Mouse (Mus musculus): ENCODE results near the gene Slc31a2. TPM values are rescaled to one million over a fixed set of nuclear protein-coding genes. Genes with fewer than 3 reads are reported as not detected.

The Slc31a2 gene
- total and polyA plus RNA-seq, 3 experiments: 6.2 to 8.6 (median 6.9) TPM

DNA sequence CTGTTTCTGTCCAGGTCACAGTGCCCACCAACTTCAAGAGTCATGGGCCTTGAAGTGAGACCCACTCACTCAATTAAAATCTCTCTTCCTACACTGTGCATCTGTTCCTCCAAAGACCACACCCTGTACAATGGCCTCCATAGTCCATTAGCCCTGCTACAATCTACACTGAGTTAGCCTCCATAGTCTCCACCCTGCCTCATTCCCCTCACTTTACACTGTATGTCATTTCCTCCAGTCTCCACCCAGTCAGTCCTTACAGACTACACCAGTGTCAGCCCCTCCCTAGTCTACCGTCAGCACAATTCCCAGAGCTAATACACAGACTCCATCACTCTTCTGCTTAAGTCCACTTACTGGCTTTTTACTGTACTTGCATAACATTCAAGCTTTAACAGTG is 40.9 kb downstream of the Slc31a2 start:
- no peak overlapping the region for H3K4me3 ChIP-seq (replicated peaks in 1 of 3; ENCODE audit: low read depth in 2 of 3, low read length in 2 of 3, poor library complexity in 1 of 3)
- H3K9ac ChIP-seq (ENCODE audit: insufficient read depth, low read depth): no peak overlapping the region
- in situ Hi-C loops (cut with MboI; ENCODE audit: low pct_ligation_motif_present, low pct_unique_long_range_greater_than_20kb, low sequenced_read_pairs) (no loop called here), dilution Hi-C loops (cut with MboI; ENCODE audit: extremely low pct_ligation_motif_present, extremely low pct_unique_long_range_greater_than_20kb, low sequenced_read_pairs) (no loop called here)
- no peak for TF ChIP-seq MAX (IDR thresholded peaks at IDR 0.05; ENCODE audit: low read length)
- TF ChIP-seq TBP (conservative IDR thresholded peaks at IDR 0.05; ENCODE audit: low read depth, low read length): no peak
- TF ChIP-seq MAZ (IDR thresholded peaks at IDR 0.05; ENCODE audit: low read depth, low read length): no peak
- TF ChIP-seq SMC3 (IDR thresholded peaks at IDR 0.05; ENCODE audit: low read depth, low read length): no peak
- no peak for TF ChIP-seq USF2 (conservative IDR thresholded peaks at IDR 0.05; ENCODE audit: low read depth, low read length)
- no peak for TF ChIP-seq IRF4 (IDR thresholded peaks at IDR 0.05; ENCODE audit: low read depth, low read length)
- TF ChIP-seq JUN (IDR thresholded peaks at IDR 0.05; ENCODE audit: insufficient read depth, low read depth, low read length): no peak
- TF ChIP-seq MYC (IDR thresholded peaks at IDR 0.05; ENCODE audit: low read depth, low read length): no peak
- no peak for TF ChIP-seq CTCF (conservative IDR thresholded peaks at IDR 0.05 in 1 of 2, IDR thresholded peaks at IDR 0.05 in 1 of 2; ENCODE audit: low read depth in 2 of 2, low read length in 2 of 2)
- TF ChIP-seq KAT2A (IDR thresholded peaks at IDR 0.05; ENCODE audit: insufficient replicate concordance, low read length): no peak
- TF ChIP-seq JUND (conservative IDR thresholded peaks at IDR 0.05; ENCODE audit: low read depth, low read length): no peak
- TF ChIP-seq CHD1 (IDR thresholded peaks at IDR 0.05; ENCODE audit: low read depth, low read length): no peak
- H3K4me1 ChIP-seq (ENCODE audit: control insufficient read depth in 1 of 2, insufficient read depth in 2 of 2): peaks cover 0 to 32% of the 10 kb centered on the region in 2 experiments; a peak in 2 of 4 replicates
- no peaks in the 10 kb centered on the region for H3K79me2 ChIP-seq (replicated peaks; ENCODE audit: control insufficient read depth, extremely low read depth, insufficient read depth, poor library complexity, severe bottlenecking)
- H3K27me3 ChIP-seq (replicated peaks): no peaks in the 10 kb centered on the region
- peaks cover 84 to 100% of the 10 kb centered on the region in 2 experiments for H3K36me3 ChIP-seq (replicated peaks in 1 of 2; ENCODE audit: control insufficient read depth in 1 of 2, insufficient read depth in 1 of 2, low read length in 1 of 2)
- H3K27ac ChIP-seq (ENCODE audit: insufficient read depth, low read depth): no peak overlapping the region
- no peak overlapping the region for H3K4me2 ChIP-seq (ENCODE audit: insufficient read depth, low read depth, poor library complexity, severe bottlenecking)
- no peaks in the 10 kb centered on the region for H3K9me3 ChIP-seq (replicated peaks; ENCODE audit: low read length)
- DNase-seq (ENCODE audit: extremely low read depth): no peak

- H3K27me3 ChIP-seq (replicated peaks): no peaks in the 10 kb centered on the region
- H3K4me2 ChIP-seq (ENCODE audit: insufficient read depth, low read depth, poor library complexity, severe bottlenecking): no peak overlapping the region
- no peak overlapping the region for H3K9ac ChIP-seq (ENCODE audit: insufficient read depth, low read depth)
- DNase-seq (ENCODE audit: extremely low read depth): no peak
- peaks cover 61 to 79% of the 10 kb centered on the region in 2 experiments for H3K36me3 ChIP-seq (replicated peaks in 1 of 2; ENCODE audit: control insufficient read depth in 1 of 2, insufficient read depth in 1 of 2, low read length in 1 of 2)
- in situ Hi-C loops (cut with MboI; ENCODE audit: low pct_ligation_motif_present, low pct_unique_long_range_greater_than_20kb, low sequenced_read_pairs): no loop called here
- H3K79me2 ChIP-seq (replicated peaks; ENCODE audit: control insufficient read depth, extremely low read depth, insufficient read depth, poor library complexity, severe bottlenecking): no peaks in the 10 kb centered on the region
- H3K4me1 ChIP-seq (ENCODE audit: control insufficient read depth in 1 of 2, insufficient read depth in 2 of 2): peaks cover 0 to 11% of the 10 kb centered on the region in 2 experiments; a peak in 2 of 4 replicates
- H3K9me3 ChIP-seq (replicated peaks; ENCODE audit: low read length): no peaks in the 10 kb centered on the region
- no peak overlapping the region for H3K4me3 ChIP-seq (replicated peaks in 1 of 3; ENCODE audit: low read depth in 2 of 3, low read length in 2 of 3, poor library complexity in 1 of 3)
- no peak for TF ChIP-seq MEF2A (IDR thresholded peaks at IDR 0.05; ENCODE audit: borderline replicate concordance, low read depth, low read length)
- no peak for TF ChIP-seq KAT2A (IDR thresholded peaks at IDR 0.05; ENCODE audit: insufficient replicate concordance, low read length)
- no peak for TF ChIP-seq ETS1 (conservative IDR thresholded peaks at IDR 0.05; ENCODE audit: low read depth, low read length)
- TF ChIP-seq SMC3 (IDR thresholded peaks at IDR 0.05; ENCODE audit: low read depth, low read length): no peak
- TF ChIP-seq PAX5 (IDR thresholded peaks at IDR 0.05; ENCODE audit: low read length): no peak
- no peak for TF ChIP-seq NRF1 (IDR thresholded peaks at IDR 0.05; ENCODE audit: low read depth, low read length)
- no peak for TF ChIP-seq RCOR1 (conservative IDR thresholded peaks at IDR 0.05; ENCODE audit: low read depth, low read length)
- TF ChIP-seq BHLHE40 (IDR thresholded peaks at IDR 0.05; ENCODE audit: low read depth, low read length): no peak
- no peak for TF ChIP-seq SIN3A (IDR thresholded peaks at IDR 0.05; ENCODE audit: low read length)
- TF ChIP-seq ZKSCAN1 (IDR thresholded peaks at IDR 0.05; ENCODE audit: borderline replicate concordance, low read depth, low read length): no peak
- H3K27ac ChIP-seq (ENCODE audit: insufficient read depth, low read depth): no peak overlapping the region
- dilution Hi-C loops (cut with MboI; ENCODE audit: extremely low pct_ligation_motif_present, extremely low pct_unique_long_range_greater_than_20kb, low sequenced_read_pairs): no loop called here
Measured at GRCm38 (mm10) chr4:62306301-62306700, 43.9 kb downstream of the Slc31a2 start.
